Mouse (Mus musculus) ES-Bruce4 (cell line): ENCODE results near the gene Arhgef10l.

Experiments used
- CTCF ChIP-seq: IDR thresholded peaks from one replicate; pipeline ENCODE4 v1.8.1; 2011; ENCODE audit warnings: low read depth, low read length
- EP300 ChIP-seq: IDR thresholded peaks from 2 replicates; pipeline ENCODE4 v1.6.1; 2011; ENCODE audit warnings: low read depth, low read length; ENCODE audit not compliant: insufficient read depth
- POLR2A ChIP-seq: IDR thresholded peaks from one replicate; pipeline ENCODE4 v1.8.1; 2011; ENCODE audit warnings: low read length; ENCODE audit not compliant: insufficient read depth

- TF ChIP-seq CTCF = no peak
- no peak for TF ChIP-seq POLR2A
- TF ChIP-seq EP300 = no peak
Measured at GRCm38 (mm10) chr4:140634861-140635388, 30.9 kb downstream of the Arhgef10l start.
